Comparison of ENCODE assay signal across 25 mouse cellular contexts in the genomic region with DNA sequence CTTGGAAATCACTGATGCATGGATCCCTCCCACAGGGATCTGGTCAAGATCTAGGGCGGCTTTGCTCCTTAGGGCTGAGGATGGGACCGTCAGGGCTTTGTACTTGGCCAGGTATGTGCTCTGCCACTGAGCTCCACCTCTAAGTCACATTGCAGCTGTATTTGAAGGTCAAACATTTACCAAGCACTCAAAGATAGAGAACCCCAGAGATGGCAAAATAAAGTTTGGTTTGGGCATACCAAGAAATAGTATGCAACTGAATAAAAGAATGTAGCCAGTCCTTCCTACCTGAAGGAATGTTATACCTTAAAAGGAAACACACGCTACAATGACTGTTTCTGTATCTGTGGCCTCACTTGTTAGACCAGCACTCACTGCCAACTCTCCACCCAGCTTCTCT. TPM values are rescaled to one million over a fixed set of nuclear protein-coding genes. Genes with fewer than 3 reads are reported as not detected.
A peak's percentile ranks its signal among the peaks of the same experiment; 100 is the strongest.
DNase-seq lines count a peak whose midpoint lies in the region; ATAC-seq and TF ChIP-seq lines count a peak whose summit lies in the region.
"Had no signal": no experiment of that assay in that cellular context is flagged by ENCODE, and none has a peak within 500 bp of the region (broad histone marks: within the 10 kb centered on the region; RNA-seq: fewer than 3 reads in every experiment).

No protein-coding gene starts in this region.

- in situ Hi-C loops in CH12.LX (cut with MboI; ENCODE audit: low pct_ligation_motif_present, low pct_unique_long_range_greater_than_20kb, low sequenced_read_pairs): no loop called here

- 0 out of 2 replicates have a peak, but pooled peaks cover 2% of the 10 kb centered on the region for H3K36me3 ChIP-seq in lung, embryonic 16.5 days (ENCODE audit: control insufficient read depth, insufficient read depth, low read length)
- H3K36me3 ChIP-seq in CH12.LX (replicated peaks in 1 of 2; ENCODE audit: control insufficient read depth in 1 of 2, insufficient read depth in 1 of 2, low read length in 1 of 2): peaks cover 61 to 83% of the 10 kb centered on the region in 2 experiments
- H3K36me3 ChIP-seq: embryonic facial prominence, embryonic 10.5 days; embryonic facial prominence, embryonic 12.5 days; forebrain, embryonic 15.5 days had no signal

- peaks cover 10% of the 10 kb centered on the region; the same call in 1 of the 2 replicates for H3K4me1 ChIP-seq in lung, embryonic 16.5 days (replicated peaks; ENCODE audit: control insufficient read depth, insufficient read depth, low read length)
- H3K4me1 ChIP-seq in lung, adult 2 months (ENCODE audit: control insufficient read depth, insufficient read depth, low read length): peaks cover 17% of the 10 kb centered on the region
- peaks cover 19 to 50% of the 10 kb centered on the region in 2 experiments for H3K4me1 ChIP-seq in CH12.LX (ENCODE audit: control insufficient read depth in 1 of 2, insufficient read depth in 2 of 2)
- H3K4me1 ChIP-seq: embryonic facial prominence, embryonic 12.5 days; forebrain, embryonic 13.5 days; forebrain, embryonic 15.5 days had no signal

- no peak overlapping the region for H3K4me3 ChIP-seq in lung, embryonic 16.5 days (ENCODE audit: low read length)
- no peak overlapping the region for H3K4me3 ChIP-seq in lung, adult 2 months (replicated peaks; ENCODE audit: extremely low read depth, low read depth, low read length)
- no peak overlapping the region for H3K4me3 ChIP-seq in CH12.LX (replicated peaks in 1 of 3; ENCODE audit: low read depth in 2 of 3, low read length in 2 of 3, poor library complexity in 1 of 3)
- H3K4me3 ChIP-seq: embryonic facial prominence, embryonic 10.5 days; embryonic facial prominence, embryonic 12.5 days; forebrain, embryonic 13.5 days; forebrain, embryonic 15.5 days had no signal

- no peaks in the 10 kb centered on the region for H3K27me3 ChIP-seq in lung, embryonic 16.5 days (ENCODE audit: control insufficient read depth, insufficient read depth, low read depth, low read length)
- H3K27me3 ChIP-seq in CH12.LX (replicated peaks): no peaks in the 10 kb centered on the region

- TF ChIP-seq POLR2A in lung, adult 2 months (IDR thresholded peaks at IDR 0.05; ENCODE audit: borderline replicate concordance, extremely low read depth, low read depth, low read length): no peak
- TF ChIP-seq POLR2A in CH12.LX (IDR thresholded peaks at IDR 0.05; ENCODE audit: low read depth, low read length): no peak; the same call in 1 of the 2 replicates

- dilution Hi-C loops in CH12.LX (cut with MboI; ENCODE audit: extremely low pct_ligation_motif_present, extremely low pct_unique_long_range_greater_than_20kb, low sequenced_read_pairs): no loop called here

- peak; percentile 24 to 49 for DNase-seq in lung, adult 18-20 months
- no peak for DNase-seq in lung, postnatal 4 days
- DNase-seq in lung, postnatal 14 days: no peak
- DNase-seq in lung, postnatal 25 days (ENCODE audit: low spot score): peak; percentile 66
- no peak for DNase-seq in lung, adult 2 months
- no peak for DNase-seq in CH12.LX (ENCODE audit: extremely low read depth)
- DNase-seq: adrenal gland, adult 2 months; adrenal gland, postnatal 10 days; adrenal gland, postnatal 25 days; B cell, adult 2 months; cerebellum, adult 11 months; cerebellum, adult 18-20 months; cerebellum, adult 8-10 months; cerebellum, adult 9-11 months; cerebellum, postnatal 14 days; cerebellum, postnatal 36 days; embryo, embryonic 11 days had no signal

- 54% methylated on average over 3 of the region's 3 CpGs for WGBS in lung, embryonic 16.5 days
- WGBS in lung, adult 2 months: 71% methylated on average over 3 of the region's 3 CpGs

- no peaks in the 10 kb centered on the region for H3K9me3 ChIP-seq in lung, embryonic 16.5 days (ENCODE audit: control insufficient read depth, low read length)
- no peaks in the 10 kb centered on the region for H3K9me3 ChIP-seq in CH12.LX (replicated peaks; ENCODE audit: low read length)
- H3K9me3 ChIP-seq: embryonic facial prominence, embryonic 10.5 days; embryonic facial prominence, embryonic 12.5 days; forebrain, embryonic 13.5 days; forebrain, embryonic 15.5 days had no signal

- H3K4me2 ChIP-seq in lung, embryonic 16.5 days (ENCODE audit: low read depth, low read length): no peak overlapping the region
- H3K4me2 ChIP-seq in CH12.LX (ENCODE audit: insufficient read depth, low read depth, poor library complexity, severe bottlenecking): no peak overlapping the region
- H3K4me2 ChIP-seq: embryonic facial prominence, embryonic 12.5 days; forebrain, embryonic 13.5 days; forebrain, embryonic 15.5 days had no signal

- TF ChIP-seq EP300 in CH12.LX (IDR thresholded peaks at IDR 0.05; ENCODE audit: low read length): no peak

- peaks cover 82% of the 10 kb centered on the region for H3K79me2 ChIP-seq in CH12.LX (replicated peaks; ENCODE audit: control insufficient read depth, extremely low read depth, insufficient read depth, poor library complexity, severe bottlenecking)

- TF ChIP-seq CTCF in lung, adult 2 months (IDR thresholded peaks at IDR 0.05; ENCODE audit: insufficient read depth, low read length): no peak
- TF ChIP-seq CTCF in CH12.LX (conservative IDR thresholded peaks at IDR 0.05 in 1 of 2, IDR thresholded peaks at IDR 0.05 in 1 of 2; ENCODE audit: low read depth in 2 of 2, low read length in 2 of 2): no peak

- ATAC-seq in lung, embryonic 16.5 days (ENCODE audit: low read depth): 0 out of 2 replicates have a peak, but pooled peaks have one; percentile 30
- ATAC-seq: CD4-positive, CD25-positive, alpha-beta regulatory T cell, adult 4 months; forebrain, embryonic 13.5 days; forebrain, embryonic 15.5 days had no signal

- no peak for TF ChIP-seq RAD21 in CH12.LX (IDR thresholded peaks at IDR 0.05; ENCODE audit: low read depth, low read length)

- no peak overlapping the region for H3K9ac ChIP-seq in lung, embryonic 16.5 days (ENCODE audit: low read length)
- H3K9ac ChIP-seq in CH12.LX (ENCODE audit: insufficient read depth, low read depth): no peak overlapping the region
- H3K9ac ChIP-seq: embryonic facial prominence, embryonic 12.5 days; forebrain, embryonic 13.5 days; forebrain, embryonic 15.5 days had no signal

- H3K27ac ChIP-seq in lung, embryonic 16.5 days (ENCODE audit: low read length): peak overlapping the region; percentile 89
- no peak overlapping the region for H3K27ac ChIP-seq in CH12.LX (ENCODE audit: insufficient read depth, low read depth)
- H3K27ac ChIP-seq: embryonic facial prominence, embryonic 10.5 days; embryonic facial prominence, embryonic 12.5 days; forebrain, embryonic 13.5 days; forebrain, embryonic 15.5 days had no signal

TF ChIP-seq in CH12.LX, 34 proteins besides CTCF, POLR2A, EP300 and RAD21:
- TF ChIP-seq MXI1 (IDR thresholded peaks at IDR 0.05; ENCODE audit: low read depth, low read length): no peak
- TF ChIP-seq USF1 (IDR thresholded peaks at IDR 0.05; ENCODE audit: low read depth, low read length): no peak
- TF ChIP-seq UBTF (IDR thresholded peaks at IDR 0.05; ENCODE audit: low read depth, low read length): no peak
- no peak for TF ChIP-seq ETS1 (conservative IDR thresholded peaks at IDR 0.05; ENCODE audit: low read depth, low read length)
- TF ChIP-seq POLR2AphosphoS2 (IDR thresholded peaks at IDR 0.05; ENCODE audit: low read depth, low read length): 0 out of 2 replicates have a peak, but pooled peaks have one; percentile 8
- no peak for TF ChIP-seq TCF12 (IDR thresholded peaks at IDR 0.05; ENCODE audit: low read depth, low read length)

RNA-seq across cellular contexts. Expression of a gene that starts 5.6 kb away (rescaled TPM):
- polyA plus RNA-seq in lung, embryonic 16.5 days (2015; fragmentation: Nextera tagmentation; extraction: Ambion mirVana): 76.2 and 93.0 TPM in 2 replicates
- polyA plus RNA-seq in lung, adult 2 months (2012; rRNA removed): 332 and 372 TPM in 2 replicates
- total RNA-seq in CH12.LX (2012; rRNA removed): 128 and 202 TPM in 2 replicates
- total RNA-seq in CH12.LX (2014; rRNA removed): 101 and 102 TPM in 2 replicates
- 64.2 and 70.6 TPM in 2 replicates for polyA plus RNA-seq in CH12.LX (2012; ENCODE audit: insufficient read length, low read depth)

RNA-seq across cellular contexts. Expression of a gene that starts 7.8 kb away (rescaled TPM):
- polyA plus RNA-seq in lung, embryonic 16.5 days (2015; fragmentation: Nextera tagmentation; extraction: Ambion mirVana): 2.2 and 4.2 TPM in 2 replicates
- 1.8 and 1.9 TPM in 2 replicates for polyA plus RNA-seq in lung, adult 2 months (2012; rRNA removed)
- total RNA-seq in CH12.LX (2012; rRNA removed) (2.9 and 3.1 TPM in 2 replicates), CH12.LX (2014; rRNA removed) (1.1 and 1.2 TPM in 2 replicates)
- polyA plus RNA-seq in CH12.LX (2012; ENCODE audit: insufficient read length, low read depth): 0.72 and 0.96 TPM in 2 replicates

RNA-seq across cellular contexts. Expression of a gene that starts 10.5 kb away (rescaled TPM):
- polyA plus RNA-seq in lung, embryonic 16.5 days (2015; fragmentation: Nextera tagmentation; extraction: Ambion mirVana): 0.24 and 0.33 TPM in 2 replicates
- 0.69 and 0.77 TPM in 2 replicates for polyA plus RNA-seq in lung, adult 2 months (2012; rRNA removed)
- 4.9 TPM in 2 replicates for total RNA-seq in CH12.LX (2012; rRNA removed)
- total RNA-seq in CH12.LX (2014; rRNA removed): 0.89 and 1.0 TPM in 2 replicates
- 1.6 and 1.7 TPM in 2 replicates for polyA plus RNA-seq in CH12.LX (2012; ENCODE audit: insufficient read length, low read depth)
- total RNA-seq: common myeloid progenitor, adult 5-6 weeks had no signal
- polyA plus RNA-seq: embryonic facial prominence, embryonic 10.5 days; forebrain, embryonic 11.5 days had no signal

RNA-seq across cellular contexts. Expression of a gene that starts 18.8 kb away (rescaled TPM):
- 156 TPM in 2 replicates for polyA plus RNA-seq in lung, embryonic 16.5 days (2015; fragmentation: Nextera tagmentation; extraction: Ambion mirVana)
- 113 and 130 TPM in 2 replicates for polyA plus RNA-seq in lung, adult 2 months (2012; rRNA removed)
- total RNA-seq in CH12.LX (2012; rRNA removed) (98.7 and 103 TPM in 2 replicates), CH12.LX (2014; rRNA removed) (42.1 and 43.9 TPM in 2 replicates)
- polyA plus RNA-seq in CH12.LX (2012; ENCODE audit: insufficient read length, low read depth): 83.6 and 94.8 TPM in 2 replicates

RNA-seq across cellular contexts. Expression of a gene that starts 44.8 kb away (rescaled TPM):
- polyA plus RNA-seq in lung, embryonic 16.5 days (2015; fragmentation: Nextera tagmentation; extraction: Ambion mirVana): 63.5 and 67.2 TPM in 2 replicates
- polyA plus RNA-seq in lung, adult 2 months (2012; rRNA removed): 24.2 and 32.1 TPM in 2 replicates
- 1.6 and 2.0 TPM in 2 replicates for total RNA-seq in CH12.LX (2012; rRNA removed)
- total RNA-seq in CH12.LX (2014; rRNA removed): 0.84 and 1.3 TPM in 2 replicates
- polyA plus RNA-seq in CH12.LX (2012; ENCODE audit: insufficient read length, low read depth): 1.4 and 3.2 TPM in 2 replicates

Comparison
In these comparisons a context has a peak if more than half of its experiments do, and no peak if none do; other contexts are left out.
1. DNase-seq: peak in lung, adult 18-20 months (2 of 2) and lung, postnatal 25 days (single experiment); none in lung, postnatal 4 days (0 of 2), lung, postnatal 14 days (single experiment), lung, adult 2 months (single experiment) and CH12.LX (single experiment).